Mouse (Mus musculus): ENCODE measurements around the gene Ptpre. TPM values are rescaled to one million over a fixed set of nuclear protein-coding genes. Genes with fewer than 3 reads are reported as not detected.
A peak's percentile ranks its signal among the peaks of the same experiment; 100 is the strongest.
"Not testable (repeated sequence)": the region's sequence is repeated elsewhere in the genome, so short reads cannot be mapped to it uniquely, and the experiment has no call there.

Gene Ptpre
- polyA plus RNA-seq, 1 experiment from 2014 or later, result 0.41 TPM

- no peaks in the 10 kb centered on the region for H3K36me3 ChIP-seq (replicated peaks)
- 70% methylated on average over 2 of the region's 2 CpGs for WGBS
- H3K4me1 ChIP-seq, result peaks cover 17% of the 10 kb centered on the region
- H3K27ac ChIP-seq, result no peak overlapping the region
- 0 out of 2 replicates have a peak, but pooled peaks cover 4% of the 10 kb centered on the region for H3K9me3 ChIP-seq
- no peak for DNase-seq (ENCODE audit: extremely low spot score, low spot score)
- H3K27me3 ChIP-seq (ENCODE audit: poor library complexity, severe bottlenecking), result no peaks in the 10 kb centered on the region
- no peak overlapping the region for H3K4me3 ChIP-seq
Measured at GRCm38 (mm10) chr7:135568550-135568949, 31.3 kb downstream of the Ptpre start.

DNA sequence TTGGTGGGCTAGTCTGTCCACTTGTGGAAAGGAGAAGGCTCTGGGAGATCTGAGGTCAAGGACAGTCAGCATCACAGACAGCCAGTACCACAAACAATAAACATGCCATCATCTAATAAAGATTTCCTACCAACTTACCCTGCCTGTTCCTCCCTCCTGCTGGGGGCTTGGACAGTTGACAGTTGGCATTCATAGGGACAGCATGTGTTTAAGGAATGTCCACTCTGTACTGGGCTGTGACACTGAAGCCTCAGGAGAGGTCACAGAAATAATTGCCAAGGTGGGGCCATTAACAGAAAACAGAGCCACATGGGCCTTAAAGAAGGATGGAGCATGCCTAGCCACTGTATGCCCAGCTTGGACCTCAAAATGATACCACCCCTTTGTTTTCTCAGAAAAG is 34.1 kb downstream of the Ptpre start:
- Histone ChIP-seq H3K4me1 (peaks cover 17% of the 10 kb centered on the region), H3K27me3 (ENCODE audit: poor library complexity, severe bottlenecking) (no peaks in the 10 kb centered on the region), H3K9me3 (0 out of 2 replicates have a peak, but pooled peaks cover 4% of the 10 kb centered on the region), H3K36me3 (replicated peaks) (no peaks in the 10 kb centered on the region), H3K27ac (no peak overlapping the region), H3K4me3 (no peak overlapping the region)
- no peak for DNase-seq (ENCODE audit: extremely low spot score, low spot score)

- Histone ChIP-seq H3K27ac (no peak overlapping the region), H3K4me3 (no peak overlapping the region), H3K36me3 (replicated peaks) (no peaks in the 10 kb centered on the region), H3K9me3 (0 out of 2 replicates have a peak, but pooled peaks cover 4% of the 10 kb centered on the region), H3K27me3 (ENCODE audit: poor library complexity, severe bottlenecking) (no peaks in the 10 kb centered on the region), H3K4me1 (peaks cover 17% of the 10 kb centered on the region)
- no peak for DNase-seq (ENCODE audit: extremely low spot score, low spot score)
- 72% methylated on average over 10 of the region's 10 CpGs for WGBS
Measured at GRCm38 (mm10) chr7:135571951-135572559, 34.8 kb downstream of the Ptpre start.

GRCm38 (mm10) chr7:135575319-135576069 is 38.2 kb downstream of the Ptpre start:
- WGBS, result 87% methylated on average over 7 of the region's 7 CpGs
- H3K9me3 ChIP-seq; H3K36me3 ChIP-seq (replicated peaks); H3K4me3 ChIP-seq; H3K27ac ChIP-seq; H3K27me3 ChIP-seq (ENCODE audit: poor library complexity, severe bottlenecking); DNase-seq (ENCODE audit: extremely low spot score, low spot score): not testable (repeated sequence)
- peaks cover 12% of the 10 kb centered on the region; the same call in 1 of the 2 replicates for H3K4me1 ChIP-seq

- no peak overlapping the region for H3K4me3 ChIP-seq
- no peak for DNase-seq (ENCODE audit: extremely low spot score, low spot score)
- no peaks in the 10 kb centered on the region for H3K36me3 ChIP-seq (replicated peaks)
- no peaks in the 10 kb centered on the region for H3K9me3 ChIP-seq
- no peaks in the 10 kb centered on the region for H3K27me3 ChIP-seq (ENCODE audit: poor library complexity, severe bottlenecking)
- peaks cover 12% of the 10 kb centered on the region; the same call in 1 of the 2 replicates for H3K4me1 ChIP-seq
- 94% methylated on average over 3 of the region's 3 CpGs for WGBS
- H3K27ac ChIP-seq, result no peak overlapping the region
Measured at GRCm38 (mm10) chr7:135576329-135576728, 39.0 kb downstream of the Ptpre start.

DNA sequence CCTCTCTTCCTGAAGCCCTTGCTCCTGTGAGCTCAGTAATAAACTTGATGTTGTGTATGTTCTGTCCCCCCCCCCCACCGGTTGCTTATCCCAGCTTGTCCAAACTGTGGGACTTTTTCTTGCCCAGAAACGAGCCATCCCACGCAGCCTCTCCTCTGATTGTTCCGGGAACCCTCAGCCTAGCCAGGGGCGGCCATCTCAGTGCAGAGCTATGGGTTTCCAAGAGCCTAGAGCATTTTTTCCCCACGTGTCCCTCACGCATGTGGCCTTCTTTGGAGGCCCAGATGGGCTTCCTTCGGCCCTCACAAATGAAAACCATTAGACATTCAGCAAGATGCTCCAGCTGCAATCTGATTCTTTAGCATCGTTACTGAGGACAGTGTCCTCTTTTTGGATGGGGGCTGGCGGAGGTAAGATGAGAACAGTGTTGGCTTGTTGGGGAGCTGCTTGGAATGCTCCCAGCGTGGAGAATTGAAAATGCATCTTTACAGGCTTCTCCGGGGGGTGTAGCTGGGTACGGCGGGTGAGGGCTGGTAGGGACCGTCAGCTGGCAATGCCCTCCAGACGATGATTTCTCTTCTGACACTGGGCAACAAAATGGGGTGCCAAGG is 41.5 kb downstream of the Ptpre start:
- Histone ChIP-seq H3K4me1 (0 out of 2 replicates have a peak, but pooled peaks cover 3% of the 10 kb centered on the region), H3K4me3 (no peak overlapping the region), H3K9me3 (no peaks in the 10 kb centered on the region), H3K27me3 (ENCODE audit: poor library complexity, severe bottlenecking) (no peaks in the 10 kb centered on the region), H3K27ac (no peak overlapping the region), H3K36me3 (replicated peaks) (no peaks in the 10 kb centered on the region)
- WGBS, result 76% methylated on average over 16 of the region's 16 CpGs
- no peak for DNase-seq (ENCODE audit: extremely low spot score, low spot score)

- no peaks in the 10 kb centered on the region for H3K27me3 ChIP-seq (ENCODE audit: poor library complexity, severe bottlenecking)
- 87% methylated on average over 7 of the region's 7 CpGs for WGBS
- no peak for DNase-seq (ENCODE audit: extremely low spot score, low spot score)
Measured at GRCm38 (mm10) chr7:135580306-135581091, 43.2 kb downstream of the Ptpre start.

GRCm38 (mm10) chr7:135581128-135581527 is 43.8 kb downstream of the Ptpre start:
- H3K27me3 ChIP-seq (ENCODE audit: poor library complexity, severe bottlenecking), result no peaks in the 10 kb centered on the region
- WGBS, result 83% methylated on average over 5 of the region's 5 CpGs
- no peaks in the 10 kb centered on the region for H3K9me3 ChIP-seq
- H3K36me3 ChIP-seq (replicated peaks), result no peaks in the 10 kb centered on the region
- 0 out of 2 replicates have a peak, but pooled peaks cover 3% of the 10 kb centered on the region for H3K4me1 ChIP-seq
- no peak for DNase-seq (ENCODE audit: extremely low spot score, low spot score)
- no peak overlapping the region for H3K27ac ChIP-seq
- H3K4me3 ChIP-seq, result no peak overlapping the region

More at GRCm38 (mm10) chr7:135580306-135581091, 43.2 kb downstream of the Ptpre start:
- no peak overlapping the region for H3K27ac ChIP-seq
- H3K36me3 ChIP-seq (replicated peaks), result no peaks in the 10 kb centered on the region
- no peak overlapping the region for H3K4me3 ChIP-seq
- no peaks in the 10 kb centered on the region for H3K9me3 ChIP-seq
- H3K4me1 ChIP-seq, result 0 out of 2 replicates have a peak, but pooled peaks cover 3% of the 10 kb centered on the region

- H3K27me3 ChIP-seq (ENCODE audit: poor library complexity, severe bottlenecking), result no peaks in the 10 kb centered on the region
- no peak overlapping the region for H3K27ac ChIP-seq
- no peak for DNase-seq (ENCODE audit: extremely low spot score, low spot score)
- no peaks in the 10 kb centered on the region for H3K36me3 ChIP-seq (replicated peaks)
- 84% methylated on average over 1 of the region's 1 CpGs for WGBS
- H3K4me3 ChIP-seq, result no peak overlapping the region
- H3K9me3 ChIP-seq, result no peaks in the 10 kb centered on the region
- peaks cover 17% of the 10 kb centered on the region for H3K4me1 ChIP-seq
Measured at GRCm38 (mm10) chr7:135585125-135585687, 47.9 kb downstream of the Ptpre start.

GRCm38 (mm10) chr7:135586402-135586801 is 49.1 kb downstream of the Ptpre start:
- 39% methylated on average over 4 of the region's 4 CpGs for WGBS
- peaks cover 17% of the 10 kb centered on the region for H3K4me1 ChIP-seq
- 0 out of 2 replicates have a peak overlapping the region, but pooled peaks have one; percentile 40 for H3K27ac ChIP-seq
- no peak overlapping the region for H3K4me3 ChIP-seq
- H3K9me3 ChIP-seq, result no peaks in the 10 kb centered on the region
- H3K36me3 ChIP-seq (replicated peaks), result no peaks in the 10 kb centered on the region
- no peaks in the 10 kb centered on the region for H3K27me3 ChIP-seq (ENCODE audit: poor library complexity, severe bottlenecking)
- no peak for DNase-seq (ENCODE audit: extremely low spot score, low spot score)

DNA sequence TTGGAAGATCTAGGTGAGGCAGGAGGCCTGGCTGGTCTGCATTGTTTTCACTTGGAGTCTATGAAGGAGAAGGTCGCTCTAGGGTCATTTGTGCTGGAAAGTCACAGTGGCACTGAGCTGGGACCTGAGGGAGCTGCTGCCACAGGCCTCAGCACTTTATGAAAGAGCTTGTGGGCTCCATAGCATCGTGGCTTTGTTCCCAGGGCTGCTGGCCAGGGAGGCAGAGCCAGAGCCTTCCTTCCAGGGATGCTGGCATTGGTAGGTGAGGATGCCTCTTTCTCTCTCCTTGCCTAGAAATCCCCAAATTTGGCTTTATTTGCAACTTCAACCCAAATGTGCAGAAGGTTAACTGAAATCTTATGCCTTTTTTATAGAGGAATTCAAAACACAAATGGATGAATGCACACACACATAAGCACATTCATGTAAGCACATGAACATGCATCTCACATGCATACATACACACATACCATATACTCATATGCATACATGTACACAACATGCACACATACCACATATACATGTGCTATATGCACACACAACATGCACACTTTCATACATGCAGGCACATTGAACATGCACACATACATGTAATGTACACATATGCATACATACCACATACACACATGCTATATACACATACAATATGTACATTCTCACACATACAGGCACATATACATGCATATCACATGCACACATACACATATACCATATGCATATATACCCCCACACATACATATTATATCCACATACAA is 50.7 kb downstream of the Ptpre start:
- Histone ChIP-seq H3K4me3 (no peak overlapping the region), H3K9me3 (no peaks in the 10 kb centered on the region), H3K36me3 (replicated peaks) (no peaks in the 10 kb centered on the region), H3K4me1 (peaks cover 20% of the 10 kb centered on the region), H3K27ac (no peak overlapping the region), H3K27me3 (ENCODE audit: poor library complexity, severe bottlenecking) (no peaks in the 10 kb centered on the region)
- WGBS, result 63% methylated on average over 2 of the region's 2 CpGs
- DNase-seq (ENCODE audit: extremely low spot score, low spot score), result no peak

All from forebrain, embryonic 10.5 days (tissue).